Mouse (Mus musculus) G1E (cell line): Measurements from ENCODE around the gene Abhd14b.

Source experiments
- CTCF ChIP-seq: IDR thresholded peaks from 2 replicates; pipeline ENCODE4 v1.5.1; 2012; ENCODE audit warnings: low read depth, low read length, inconsistent platforms, mixed read lengths
- GATA1 ChIP-seq: IDR thresholded peaks from 2 replicates; pipeline ENCODE4 v1.6.1; 2012; ENCODE audit warnings: borderline replicate concordance, low read length, inconsistent platforms, mixed read lengths

- TF ChIP-seq CTCF (no peak), GATA1 (no peak)
These were observed 33.8 kb downstream of the Abhd14b start for GRCm38 (mm10) chr9:106481075-106481474.
